Mouse (Mus musculus) ES-E14 (cell line): ENCODE data around the gene Shc1.

Experiments used
- CHD2 ChIP-seq: IDR thresholded peaks from 2 replicates; pipeline ENCODE4 v1.6.1; 2014; ENCODE audit warnings: mild to moderate bottlenecking, low read depth, low read length, inconsistent platforms
- HCFC1 ChIP-seq: IDR thresholded peaks from 2 replicates; pipeline ENCODE4 v1.6.1; 2012; ENCODE audit warnings: low read length, inconsistent platforms, borderline replicate concordance; ENCODE audit not compliant: insufficient read depth
- MAFK ChIP-seq: IDR thresholded peaks from 2 replicates; pipeline ENCODE4 v1.6.1; 2014; ENCODE audit warnings: mild to moderate bottlenecking, low read depth, low read length, inconsistent platforms; ENCODE audit not compliant: insufficient read depth
- ZC3H11A ChIP-seq: IDR thresholded peaks from 2 replicates; pipeline ENCODE4 v1.6.1; 2012; ENCODE audit warnings: low read depth, mild to moderate bottlenecking, inconsistent platforms, low read length, borderline replicate concordance
- ZNF384 ChIP-seq: IDR thresholded peaks from 2 replicates; pipeline ENCODE4 v1.6.1; 2012; ENCODE audit warnings: low read depth, low read length, inconsistent platforms

GRCm38 (mm10) chr3:89382950-89383349, 35.3 kb upstream of the Shc1 start:
- no peak for TF ChIP-seq MAFK
- no peak for TF ChIP-seq ZC3H11A
- TF ChIP-seq HCFC1: no peak
- TF ChIP-seq CHD2: no peak
- peak; percentile 74 for TF ChIP-seq ZNF384
